Mouse (Mus musculus) cerebellum, adult 11 months (tissue): ENCODE results near the gene Nudt7.

ENCODE experiments used
- DNase-seq: peaks from one replicate; pipeline ENCODE4 v3.0.0; 2022

Nudt7 gene

GRCm38 (mm10) chr8:114143645-114144290, 10.4 kb downstream of the Nudt7 start:
- DNase-seq = no peak

GRCm38 (mm10) chr8:114153311-114154045, 20.1 kb downstream of the Nudt7 start:
- no peak for DNase-seq

- DNase-seq = no peak
Observed at GRCm38 (mm10) chr8:114158586-114158985, 25.2 kb downstream of the Nudt7 start.

- DNase-seq = no peak
Observed at GRCm38 (mm10) chr8:114159666-114160065, 26.3 kb downstream of the Nudt7 start.

- no peak for DNase-seq
Observed at GRCm38 (mm10) chr8:114163871-114164270, 30.5 kb downstream of the Nudt7 start.

- no peak for DNase-seq
Observed at GRCm38 (mm10) chr8:114164444-114165096, 31.2 kb downstream of the Nudt7 start.

GRCm38 (mm10) chr8:114165741-114166140, 32.4 kb downstream of the Nudt7 start:
- DNase-seq = no peak

GRCm38 (mm10) chr8:114176721-114177120, 43.4 kb downstream of the Nudt7 start:
- DNase-seq = no peak

GRCm38 (mm10) chr8:114193334-114193733, 60.0 kb downstream of the Nudt7 start:
- no peak for DNase-seq

GRCm38 (mm10) chr8:114198990-114199389, 65.6 kb downstream of the Nudt7 start:
- no peak for DNase-seq
